Mouse (Mus musculus) heart, embryonic 11.5 days (tissue): Measurements from ENCODE around the gene Mfn1. TPM values are rescaled to one million over a fixed set of nuclear protein-coding genes. Genes with fewer than 3 reads are reported as not detected.

ENCODE experiments used
- ATAC-seq: fragments of 200-750 bp; cut with Nextera tagmentation; replicated peaks from 2 replicates; pipeline ENCODE4 v1.8.0; 2017; ENCODE audit warnings: moderate library complexity; ENCODE audit not compliant: insufficient number of reproducible peaks, low FRiP score, low TSS enrichment
- H3K27ac ChIP-seq: fragments of 300-500 bp; sonication (generic); 2 replicates; pipeline ENCODE4 v1.5.1; 2014; ENCODE audit warnings: mild to moderate bottlenecking, low read depth, low read length
- H3K27me3 ChIP-seq: fragments of 300-500 bp; sonication (generic); 2 replicates; pipeline ENCODE4 v1.6.1; 2014; ENCODE audit warnings: mild to moderate bottlenecking, low read length, mixed read lengths; ENCODE audit not compliant: control insufficient read depth, insufficient read depth
- H3K36me3 ChIP-seq: fragments of 300-500 bp; sonication (generic); 2 replicates; pipeline ENCODE4 v1.6.1; 2014; ENCODE audit warnings: mild to moderate bottlenecking, low read length, moderate library complexity, mixed read lengths; ENCODE audit not compliant: control insufficient read depth, insufficient read depth
- H3K4me1 ChIP-seq: fragments of 300-500 bp; sonication (generic); 2 replicates; pipeline ENCODE4 v1.6.1; 2014; ENCODE audit warnings: low read length; ENCODE audit not compliant: control insufficient read depth, insufficient read depth
- H3K4me2 ChIP-seq: fragments of 300-500 bp; sonication (generic); 2 replicates; pipeline ENCODE4 v1.6.1; 2014; ENCODE audit warnings: mild to moderate bottlenecking, moderate library complexity
- H3K4me3 ChIP-seq: fragments of 300-500 bp; sonication (generic); 2 replicates; pipeline ENCODE4 v1.5.1; 2014; ENCODE audit warnings: low read depth, low read length
- H3K9ac ChIP-seq: fragments of 300-500 bp; sonication (generic); 2 replicates; pipeline ENCODE4 v1.6.1; 2014; ENCODE audit warnings: mild to moderate bottlenecking, low read depth, low read length, moderate library complexity
- H3K9me3 ChIP-seq: fragments of 300-500 bp; sonication (generic); replicated peaks from 2 replicates; pipeline ENCODE4 v1.6.1; 2016; ENCODE audit warnings: low read length; ENCODE audit not compliant: control insufficient read depth
- WGBS: fragments of 180-500 bp; shearing (Covaris S2); extraction: QIAGEN DNeasy Blood & Tissue Kit; methylation state at CpG from one replicate; pipeline ENCODE4 v1.1.7; 2014; ENCODE audit not compliant: insufficient replicate concordance; 5-methylcytosine and 5-hydroxymethylcytosine counted together
- polyA plus RNA-seq: library from polyadenylated mRNA; unstranded; fragments of >200 nt; fragmentation: Nextera tagmentation; extraction: Ambion mirVana; gene quantifications from 2 replicates; pipeline ENCODE4 v1.2.1, GENCODE M21; 2014

Gene Mfn1
- polyA plus RNA-seq, 1 experiment from 2014 or later, result 56.4 TPM

GRCm38 (mm10) chr3:32622106-32622505 is 92.8 kb downstream of the Mfn1 start:
- WGBS, result 82% methylated on average over 3 of the region's 3 CpGs
- Histone ChIP-seq H3K4me3 (no peak overlapping the region), H3K4me1 (no peaks in the 10 kb centered on the region), H3K9ac (no peak overlapping the region), H3K27me3 (no peaks in the 10 kb centered on the region; the same call in 1 of the 2 replicates), H3K27ac (no peak overlapping the region), H3K4me2 (no peak overlapping the region), H3K9me3 (no peaks in the 10 kb centered on the region), H3K36me3 (no peaks in the 10 kb centered on the region)
- no peak for ATAC-seq

GRCm38 (mm10) chr3:32628141-32628540 is 98.9 kb downstream of the Mfn1 start:
- H3K4me2 ChIP-seq, result no peak overlapping the region
- H3K9ac ChIP-seq, result no peak overlapping the region

More at GRCm38 (mm10) chr3:32628141-32628540, 98.9 kb downstream of the Mfn1 start:
- WGBS, result 73% methylated on average over 7 of the region's 7 CpGs
- Histone ChIP-seq H3K27ac (no peak overlapping the region), H3K27me3 (no peaks in the 10 kb centered on the region), H3K36me3 (no peaks in the 10 kb centered on the region), H3K9me3 (no peaks in the 10 kb centered on the region), H3K4me3 (no peak overlapping the region), H3K4me1 (no peaks in the 10 kb centered on the region)
- no peak for ATAC-seq

Other genes with a start within 250 kb of the Mfn1 start
- gene Zmat3, start 163.5 kb upstream of the Mfn1 start, polyA plus RNA-seq, result 5.3 and 5.8 TPM in 2 replicates
- gene Pik3ca, start 131.8 kb upstream of the Mfn1 start, polyA plus RNA-seq, result 10.1 and 12.0 TPM in 2 replicates
- gene Kcnmb3, start 37.2 kb upstream of the Mfn1 start, polyA plus RNA-seq, result 0.09 TPM in 1 of 2 replicates, not detected in the other
- gene Zfp639, start 19.2 kb upstream of the Mfn1 start, polyA plus RNA-seq, result 33.1 and 37.4 TPM in 2 replicates
- 58.4 and 59.4 TPM in 2 replicates for gene Gnb4, start 87.1 kb downstream of the Mfn1 start, polyA plus RNA-seq
- 110 and 122 TPM in 2 replicates for gene Actl6a, start 176.8 kb downstream of the Mfn1 start, polyA plus RNA-seq
- gene Ndufb5, start 207.5 kb downstream of the Mfn1 start, polyA plus RNA-seq, result 468 and 475 TPM in 2 replicates
- 30.5 and 41.2 TPM in 2 replicates for gene Mrpl47, start 208.1 kb downstream of the Mfn1 start, polyA plus RNA-seq